Mouse (Mus musculus) liver, adult (tissue): ENCODE measurements at regions not wholly inside any gene's neighbourhood (a gene's known extent, or its start where the extent isn't known, plus 50 kb on each side); places are given as distances from the start of the nearest gene placed in this dataset.

Experiments used
- GATA4 ChIP-seq: IDR thresholded peaks from 2 replicates; pipeline ENCODE4 v1.6.1; 2014; ENCODE audit warnings: mild to moderate bottlenecking, low read length; ENCODE audit not compliant: insufficient replicate concordance

DNA sequence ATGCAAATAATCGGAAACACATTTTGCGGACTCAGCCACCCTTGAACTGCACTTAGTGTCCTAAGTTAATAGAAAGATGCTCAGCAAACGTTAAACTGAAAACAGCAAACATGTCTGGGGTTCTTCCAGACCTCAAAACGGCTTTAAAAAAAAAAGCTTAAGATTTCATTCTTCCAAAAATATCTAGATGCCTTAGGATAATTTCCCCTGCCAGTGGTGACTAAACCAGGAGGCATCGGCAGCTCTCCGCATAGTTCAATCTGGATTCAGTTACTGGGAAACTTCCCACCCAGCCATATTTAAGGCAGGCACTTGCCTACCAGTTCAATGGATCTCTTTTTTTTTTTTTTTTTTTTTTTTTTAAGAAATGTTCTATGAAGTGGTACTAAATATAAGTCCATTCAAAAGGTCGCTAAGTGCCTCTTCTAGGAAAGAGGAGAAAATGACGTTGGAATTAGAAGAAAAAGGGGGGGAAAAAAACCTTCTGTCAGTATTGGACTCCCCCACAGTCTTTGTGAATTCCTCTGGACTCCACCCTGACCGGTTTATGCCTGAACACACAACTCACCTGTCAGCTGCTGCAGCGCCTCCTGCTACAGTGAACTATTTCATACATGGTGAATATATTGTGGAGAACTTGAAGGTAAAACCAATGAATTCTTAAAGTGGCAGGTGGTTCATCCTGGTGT, 145.7 kb upstream of the Dapk1 start:
- no peak for TF ChIP-seq GATA4

DNA sequence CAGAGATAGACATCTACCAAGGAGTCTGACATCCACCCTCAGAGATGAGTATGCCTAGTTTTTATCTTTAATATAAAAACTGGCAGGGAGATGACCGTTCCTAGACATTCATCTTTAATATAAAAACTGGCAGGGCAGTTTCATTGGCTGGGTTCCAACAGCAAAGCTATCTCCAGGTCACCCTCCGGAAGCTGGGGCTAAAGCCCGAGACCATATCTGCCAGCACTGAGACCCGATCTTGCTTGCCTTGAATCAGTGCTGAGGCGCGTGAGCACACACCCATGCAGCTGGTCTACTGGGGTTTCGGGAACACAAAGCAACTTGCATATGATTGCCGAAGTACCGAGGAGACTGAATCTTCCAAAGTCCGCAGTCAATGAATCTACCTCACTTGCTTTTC, 144.5 kb upstream of the Dapk1 start:
- TF ChIP-seq GATA4 = no peak

DNA sequence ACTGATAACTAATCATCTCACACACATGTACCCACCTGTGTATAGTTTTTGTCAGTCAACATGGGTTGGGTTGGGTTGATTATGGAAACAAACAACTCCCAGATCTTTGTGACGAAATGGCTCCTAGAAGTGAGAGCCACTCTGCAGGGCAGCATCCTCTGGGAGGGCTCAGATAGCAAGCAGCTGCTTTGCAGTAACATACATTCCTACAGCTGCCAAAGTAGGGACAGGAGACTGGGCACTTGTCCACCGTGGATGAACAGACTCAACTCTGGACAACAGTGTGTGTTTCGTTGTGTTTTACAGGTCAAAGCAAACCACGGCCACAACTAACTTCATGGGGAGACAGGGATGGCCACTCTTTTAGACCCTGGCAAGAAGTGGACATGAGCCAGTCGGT, 142.7 kb upstream of the Dapk1 start:
- TF ChIP-seq GATA4 = no peak

GRCm38 (mm10) chr13:60466553-60467313, 135.0 kb upstream of the Dapk1 start:
- no peak for TF ChIP-seq GATA4

GRCm38 (mm10) chr13:60467821-60468579, 133.7 kb upstream of the Dapk1 start:
- TF ChIP-seq GATA4 = peak; percentile 50; the same call in 1 of the 2 replicates

DNA sequence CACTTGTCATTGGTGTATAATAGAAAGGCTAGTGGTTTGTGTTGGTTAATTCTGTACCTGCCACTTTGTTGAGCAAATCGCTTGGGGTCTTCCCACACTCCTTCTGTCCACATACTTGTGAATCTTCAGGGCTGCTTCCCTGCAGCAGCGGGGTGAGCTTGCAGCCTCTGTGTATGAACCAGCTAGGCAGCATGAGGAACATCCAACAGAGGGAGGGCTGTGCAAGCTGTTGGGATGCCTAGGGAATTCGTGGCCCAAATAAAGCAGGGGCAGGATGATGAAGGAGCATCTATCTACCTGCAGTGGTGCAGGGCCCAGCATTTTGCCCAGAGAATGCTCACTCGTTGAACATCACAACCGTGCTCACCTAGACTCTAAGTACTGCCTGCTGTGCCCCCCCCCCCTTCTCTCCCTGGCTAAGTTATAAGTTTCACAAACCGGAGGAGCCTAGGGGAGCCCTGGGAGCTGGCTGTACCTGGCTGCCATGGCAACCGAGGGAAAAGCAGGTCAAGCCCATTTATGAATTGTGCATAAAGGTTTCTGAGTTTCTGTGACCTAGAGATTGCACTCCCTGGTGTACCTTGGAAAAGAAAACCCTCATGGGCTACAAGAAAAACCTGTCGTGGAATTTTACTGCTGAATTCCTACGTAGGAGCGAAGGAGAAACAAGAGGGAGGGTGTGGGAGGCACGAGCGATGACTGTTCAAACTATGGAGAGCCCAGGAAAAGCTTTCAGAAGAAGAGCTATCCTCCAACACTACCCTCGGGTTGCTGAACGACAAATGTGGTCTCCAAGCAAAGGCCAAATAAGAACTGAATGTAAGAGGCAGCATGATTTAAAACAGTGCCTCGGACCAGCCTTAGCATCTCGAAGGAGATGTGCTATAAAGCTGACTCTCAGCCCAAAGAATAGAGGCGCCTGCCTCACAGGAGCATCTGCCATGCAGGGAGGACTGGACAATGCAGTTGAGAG, 131.0 kb upstream of the Dapk1 start:
- no peak for TF ChIP-seq GATA4

GRCm38 (mm10) chr13:60471602-60472001, 130.1 kb upstream of the Dapk1 start:
- TF ChIP-seq GATA4 = no peak

GRCm38 (mm10) chr13:60476366-60476765, 125.4 kb upstream of the Dapk1 start:
- TF ChIP-seq GATA4 = no peak

- TF ChIP-seq GATA4 = no peak
These were observed 123.4 kb upstream of the Dapk1 start for GRCm38 (mm10) chr13:60478301-60478700.

DNA sequence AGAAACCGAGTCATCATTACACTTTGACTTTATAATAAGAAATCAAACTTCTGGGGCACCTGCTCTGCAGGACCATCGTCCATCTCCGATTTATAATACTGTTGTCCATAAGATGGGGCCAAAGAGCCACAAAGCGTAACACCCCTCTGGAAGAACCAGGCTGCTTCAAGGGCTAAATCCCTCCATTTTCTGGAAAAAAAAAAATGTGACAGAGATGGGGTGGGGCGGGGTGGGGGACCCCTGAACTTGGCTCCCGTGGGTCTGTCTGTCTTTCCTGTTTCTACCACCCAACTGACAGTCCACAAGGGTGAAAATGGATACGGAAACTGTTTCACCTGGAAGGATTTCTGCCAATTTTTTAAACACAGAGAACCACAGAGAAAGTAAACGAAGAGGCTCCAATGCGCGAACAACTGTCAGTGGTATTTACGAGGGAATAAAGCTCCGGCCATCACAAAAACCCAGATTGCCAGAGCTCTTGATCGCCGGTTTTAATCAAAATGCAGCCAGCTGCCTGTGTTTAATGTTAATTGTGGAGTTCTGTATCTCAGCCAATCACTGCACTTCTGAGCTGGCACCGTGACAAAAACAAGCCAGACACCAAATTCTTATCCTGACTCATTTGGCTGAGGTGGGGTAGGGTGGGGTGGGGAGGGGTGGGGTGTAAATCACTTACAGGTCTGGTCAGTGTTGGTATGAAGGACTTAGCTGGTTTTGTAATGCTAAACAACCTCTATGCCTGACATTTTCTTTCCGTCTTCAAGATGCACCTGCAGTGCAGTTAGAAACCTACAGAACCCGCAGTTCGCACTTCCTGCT, 122.5 kb upstream of the Dapk1 start:
- TF ChIP-seq GATA4 = no peak

DNA sequence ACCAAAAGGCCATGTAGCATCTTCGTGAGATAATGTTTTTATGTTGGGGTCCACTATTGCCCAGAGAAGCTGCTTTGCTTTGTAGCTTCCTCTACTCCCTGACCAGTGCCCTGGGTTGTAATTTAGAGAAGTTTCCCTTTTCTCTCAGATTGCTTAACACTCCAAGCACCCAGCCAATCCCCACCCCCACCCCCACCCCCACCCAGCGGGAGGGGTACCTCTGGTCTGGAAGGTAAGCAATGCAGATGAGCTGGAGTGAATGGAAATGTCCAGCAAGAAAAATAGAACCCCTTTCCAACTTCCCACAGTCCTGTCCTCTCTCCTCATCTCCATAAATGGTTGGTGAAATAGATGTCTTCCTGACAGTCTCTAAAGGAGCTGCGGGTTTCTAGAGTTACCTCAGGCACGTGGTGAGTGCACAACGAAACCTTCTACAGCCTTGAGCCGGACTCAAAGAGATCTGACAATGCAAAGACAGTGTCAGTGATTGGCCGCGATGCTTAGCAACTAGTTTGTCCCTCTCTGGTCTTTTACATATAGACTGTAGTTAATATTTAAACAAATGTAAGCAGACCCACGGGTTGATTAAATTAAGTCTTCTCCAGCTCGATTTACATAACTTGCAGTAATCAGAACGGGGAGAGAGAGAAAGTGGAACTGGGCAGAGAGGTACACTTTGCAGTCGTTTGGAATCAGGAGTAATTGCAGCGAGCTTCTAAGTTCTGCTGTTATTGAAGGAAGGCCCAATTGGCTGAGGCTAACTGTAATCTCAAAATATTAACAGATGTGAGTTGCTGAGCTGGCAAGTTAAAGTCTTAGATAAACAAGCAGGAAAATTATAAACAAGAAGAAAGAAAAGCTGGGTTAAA, 121.7 kb upstream of the Dapk1 start:
- no peak for TF ChIP-seq GATA4

DNA sequence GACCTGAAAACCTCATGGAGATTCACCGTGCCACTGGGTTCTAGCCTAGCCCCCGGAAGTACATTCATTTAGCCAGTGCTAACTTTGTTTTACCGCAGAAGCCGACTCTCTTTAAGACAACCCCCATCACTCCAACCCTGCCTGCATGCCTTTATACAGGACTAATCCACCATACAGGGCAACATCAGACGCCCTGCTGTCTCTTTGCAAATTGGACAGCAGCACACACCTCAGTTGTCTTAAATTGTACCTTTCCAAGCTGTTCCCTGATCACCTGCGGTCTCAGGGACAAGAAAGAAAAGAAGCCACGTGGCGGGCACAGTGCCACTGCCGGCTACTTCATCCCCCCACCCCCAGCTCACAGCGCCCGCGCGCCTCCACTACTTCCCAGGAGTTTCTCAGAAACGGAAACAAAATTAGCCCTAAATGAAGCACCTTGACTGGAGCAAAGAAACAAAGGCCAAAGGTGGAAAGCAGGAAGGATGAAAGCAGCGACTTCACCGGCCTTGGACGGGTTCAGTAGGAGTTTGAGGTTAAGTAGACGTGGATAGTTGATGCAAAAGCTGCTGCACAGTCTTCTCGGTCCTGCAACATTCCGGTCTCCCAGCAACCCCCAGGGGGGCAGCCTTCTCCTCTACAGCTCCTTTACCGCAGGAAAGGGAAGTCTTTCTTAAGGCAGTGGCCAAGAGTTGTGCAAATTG, 120.9 kb upstream of the Dapk1 start:
- no peak for TF ChIP-seq GATA4

DNA sequence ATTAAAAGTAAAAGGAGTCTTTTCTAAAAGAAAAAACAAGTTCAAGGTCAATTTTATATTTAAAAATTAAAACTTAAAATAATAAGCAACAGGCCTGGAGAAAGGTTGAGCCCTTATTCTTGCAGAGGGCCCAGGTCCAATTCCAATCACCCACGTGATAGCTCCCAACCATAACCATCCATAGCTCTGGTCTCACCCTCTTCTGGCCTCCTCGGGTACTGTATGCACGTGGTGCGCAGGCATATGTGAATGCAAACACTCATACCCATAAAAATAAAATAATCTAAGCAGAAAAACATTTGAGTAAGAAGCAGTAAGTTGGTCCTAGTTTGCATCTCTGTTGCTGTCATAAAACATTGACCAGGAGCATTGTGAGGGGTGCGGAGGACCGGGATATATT, 119.8 kb upstream of the Dapk1 start:
- no peak for TF ChIP-seq GATA4

- TF ChIP-seq GATA4 = peak; percentile 79; the same call in 1 of the 2 replicates
These were observed 115.6 kb upstream of the Dapk1 start for GRCm38 (mm10) chr13:60486105-60486504.
